Mouse (Mus musculus) neural tube, embryonic 13.5 days (tissue): ENCODE data around the gene Cyp2c50. TPM values are rescaled to one million over a fixed set of nuclear protein-coding genes. Genes with fewer than 3 reads are reported as not detected.
"Not testable (repeated sequence)": the region's sequence is repeated elsewhere in the genome, so short reads cannot be mapped to it uniquely, and the experiment has no call there.

Experiments
- ATAC-seq: fragments of 200-750 bp; cut with Nextera tagmentation; 2 replicates; pipeline ENCODE4 v1.8.0; 2017; ENCODE audit warnings: low read depth, mild to moderate bottlenecking, moderate TSS enrichment, moderate library complexity
- H3K27ac ChIP-seq: fragments of 300-500 bp; sonication (generic); replicated peaks from 2 replicates; pipeline ENCODE4 v1.5.1; 2015; ENCODE audit warnings: moderate library complexity, mild to moderate bottlenecking, inconsistent platforms
- H3K27me3 ChIP-seq: fragments of 300-500 bp; sonication (generic); 2 replicates; pipeline ENCODE4 v1.6.1; 2015; ENCODE audit warnings: mild to moderate bottlenecking, inconsistent platforms
- H3K36me3 ChIP-seq: fragments of 300-500 bp; sonication (generic); 2 replicates; pipeline ENCODE4 v1.6.1; 2015; ENCODE audit warnings: mild to moderate bottlenecking, inconsistent platforms
- H3K4me1 ChIP-seq: fragments of 300-500 bp; sonication (generic); replicated peaks from 2 replicates; pipeline ENCODE4 v1.6.1; 2015; ENCODE audit warnings: inconsistent platforms
- H3K4me2 ChIP-seq: fragments of 300-500 bp; sonication (generic); 2 replicates; pipeline ENCODE4 v1.6.1; 2015; ENCODE audit warnings: inconsistent platforms, mild to moderate bottlenecking, moderate library complexity
- H3K4me3 ChIP-seq: fragments of 300-500 bp; sonication (generic); 2 replicates; pipeline ENCODE4 v1.5.1; 2015; ENCODE audit warnings: mild to moderate bottlenecking, inconsistent platforms
- H3K9ac ChIP-seq: fragments of 300-500 bp; sonication (generic); 2 replicates; pipeline ENCODE4 v1.6.1; 2015; ENCODE audit warnings: moderate library complexity, mild to moderate bottlenecking, inconsistent platforms
- H3K9me3 ChIP-seq: fragments of 300-500 bp; sonication (generic); 2 replicates; pipeline ENCODE4 v1.6.1; 2016; ENCODE audit warnings: inconsistent platforms
- WGBS: fragments of 180-500 bp; shearing (Covaris S2); methylation state at CpG from one replicate; pipeline ENCODE4 v1.1.7; 2015; 5-methylcytosine and 5-hydroxymethylcytosine counted together
- polyA plus RNA-seq: library from polyadenylated mRNA; unstranded; fragments of >200 nt; fragmentation: Nextera tagmentation; extraction: Ambion mirVana; gene quantifications from 2 replicates; pipeline ENCODE4 v1.2.1, GENCODE M21; 2015

Cyp2c50 gene
- polyA plus RNA-seq, result not detected in 2 replicates

DNA sequence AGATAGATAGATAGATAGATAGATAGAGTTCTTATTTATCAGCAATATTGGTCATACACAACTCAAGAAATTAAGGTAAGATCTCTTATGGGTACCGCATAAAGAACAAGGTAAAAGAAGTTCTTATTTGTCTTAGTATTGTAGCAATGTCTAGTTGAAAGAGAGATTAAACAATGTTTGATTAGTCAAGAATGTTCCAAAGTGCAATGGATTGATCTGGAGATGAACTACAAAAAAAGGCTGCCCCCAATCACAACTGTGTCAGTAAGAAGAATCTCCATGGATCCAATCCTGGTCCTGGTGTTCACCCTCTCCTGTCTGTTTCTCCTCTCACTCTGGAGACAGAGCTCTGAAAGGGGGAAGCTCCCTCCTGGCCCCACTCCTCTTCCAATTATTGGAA is at the start of gene Cyp2c50:
Gene Cyp2c50 (plus strand): TSS at position 268 of the 400 bp plus-strand sequence.
- not testable (repeated sequence) for H3K4me3 ChIP-seq, ATAC-seq
- WGBS, result 100% methylated on average over 1 of the region's 1 CpGs

GRCm38 (mm10) chr19:40073701-40074100 is 15.8 kb upstream of the Cyp2c50 start, which contains the start of gene Cyp2c54:
TSS of gene Cyp2c54 (minus strand) at chr19:40073827.
- no peak for ATAC-seq
- Histone ChIP-seq H3K9me3 (no peaks in the 10 kb centered on the region), H3K4me1 (no peaks in the 10 kb centered on the region), H3K4me3 (no peak within 1 kb of the TSS), H3K27ac (no peak within 1 kb of the TSS), H3K9ac (no peak within 1 kb of the TSS), H3K36me3 (no peaks in the 10 kb centered on the region), H3K4me2 (no peak within 1 kb of the TSS), H3K27me3 (no peaks in the 10 kb centered on the region)

More for the DNA sequence above, at the start of gene Cyp2c50:
- H3K36me3 ChIP-seq, H3K9ac ChIP-seq, H3K27me3 ChIP-seq, H3K27ac ChIP-seq, H3K9me3 ChIP-seq, H3K4me2 ChIP-seq, H3K4me1 ChIP-seq: not testable (repeated sequence)

- H3K4me1 ChIP-seq, result no peaks in the 10 kb centered on the region
- H3K4me2 ChIP-seq, result no peak overlapping the region
Observed at GRCm38 (mm10) chr19:40088381-40088780, 1.1 kb upstream of the Cyp2c50 start.

GRCm38 (mm10) chr19:40091111-40091510 is 1.6 kb downstream of the Cyp2c50 start:
- no peak overlapping the region for H3K27ac ChIP-seq
- no peak overlapping the region for H3K4me3 ChIP-seq
- H3K4me2 ChIP-seq, result no peak overlapping the region

More at GRCm38 (mm10) chr19:40088381-40088780, 1.1 kb upstream of the Cyp2c50 start:
- Histone ChIP-seq H3K4me3 (no peak overlapping the region), H3K27ac (no peak overlapping the region), H3K9ac (no peak overlapping the region), H3K36me3 (no peaks in the 10 kb centered on the region), H3K9me3 (no peaks in the 10 kb centered on the region), H3K27me3 (no peaks in the 10 kb centered on the region)
- WGBS, result 94% methylated on average over 1 of the region's 1 CpGs
- ATAC-seq, result no peak

DNA sequence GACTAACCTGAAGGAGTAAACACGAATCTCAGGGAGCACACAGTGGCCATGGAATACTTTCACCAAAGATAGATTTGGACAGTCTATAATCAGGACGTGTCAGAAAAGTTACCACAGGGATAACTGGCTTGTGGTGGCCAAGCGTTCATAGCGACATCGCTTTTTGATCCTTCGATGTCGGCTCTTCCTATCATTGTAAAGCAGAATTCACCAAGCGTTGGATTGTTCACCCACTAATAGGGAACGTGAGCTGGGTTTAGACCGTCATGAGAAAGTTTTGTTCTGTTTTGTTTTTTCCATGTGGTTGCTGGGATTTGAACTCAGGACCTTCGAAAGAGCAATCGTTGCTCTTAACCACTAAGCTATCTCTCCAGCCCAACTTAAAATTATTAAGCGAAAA is 30.1 kb downstream of the Cyp2c50 start:
- H3K27ac ChIP-seq, ATAC-seq, H3K27me3 ChIP-seq, H3K4me2 ChIP-seq, H3K36me3 ChIP-seq, H3K4me3 ChIP-seq, H3K9ac ChIP-seq, H3K4me1 ChIP-seq, H3K9me3 ChIP-seq: not testable (repeated sequence)
- 78% methylated on average over 13 of the region's 13 CpGs for WGBS

More at GRCm38 (mm10) chr19:40091111-40091510, 1.6 kb downstream of the Cyp2c50 start:
- H3K9me3 ChIP-seq, result no peaks in the 10 kb centered on the region
- no peak overlapping the region for H3K9ac ChIP-seq
- whole genome bisulfite sequencing, result 84% methylated on average over 3 of the region's 3 CpGs
- ATAC-seq, result no peak
- no peaks in the 10 kb centered on the region for H3K27me3 ChIP-seq
- no peaks in the 10 kb centered on the region for H3K36me3 ChIP-seq
- H3K4me1 ChIP-seq, result no peaks in the 10 kb centered on the region

- not testable (repeated sequence) for H3K4me3 ChIP-seq, H3K9ac ChIP-seq, H3K4me2 ChIP-seq, ATAC-seq, H3K27ac ChIP-seq, H3K36me3 ChIP-seq, H3K9me3 ChIP-seq, H3K4me1 ChIP-seq, H3K27me3 ChIP-seq
- WGBS, result 95% methylated on average over 3 of the region's 3 CpGs
Observed at GRCm38 (mm10) chr19:40125165-40125564, 35.7 kb downstream of the Cyp2c50 start.

- H3K27me3 ChIP-seq, H3K4me3 ChIP-seq, H3K9me3 ChIP-seq, H3K27ac ChIP-seq, H3K36me3 ChIP-seq, H3K4me1 ChIP-seq, H3K9ac ChIP-seq, H3K4me2 ChIP-seq, ATAC-seq: not testable (repeated sequence)
- 23% methylated on average over 2 of the region's 2 CpGs for WGBS
Observed at GRCm38 (mm10) chr19:40126996-40127395, 37.5 kb downstream of the Cyp2c50 start.

Other genes with a start within 250 kb of the Cyp2c50 start
- not detected in 2 replicates for gene Cyp2c69, start 202.9 kb upstream of the Cyp2c50 start, polyA plus RNA-seq
- gene Cyp2c37, start 97.3 kb upstream of the Cyp2c50 start, polyA plus RNA-seq, result not detected in 2 replicates
- not detected in 2 replicates for gene Cyp2c54, start 15.9 kb upstream of the Cyp2c50 start, polyA plus RNA-seq
- gene Cyp2c70, start 97.6 kb downstream of the Cyp2c50 start, polyA plus RNA-seq, result not detected in 2 replicates
- 26.2 and 27.3 TPM in 2 replicates for gene Pdlim1, start 182.2 kb downstream of the Cyp2c50 start, polyA plus RNA-seq